Mouse (Mus musculus) megakaryocyte-erythroid progenitor cell, adult 5 weeks (primary cell): ENCODE data around the gene Spint3. TPM values are rescaled to one million over a fixed set of nuclear protein-coding genes. Genes with fewer than 3 reads are reported as not detected.

ENCODE experiments used
- polyA plus RNA-seq: library from polyadenylated mRNA; stranded (reverse); fragments of >175 nt; gene quantifications from 2 replicates; pipeline ENCODE4 v1.2.3, GENCODE M21; 2012

Gene Spint3
- polyA plus RNA-seq, result not detected in 2 replicates

GRCm38 (mm10) chr2:164573359-164573758 lies at the start of gene Spint3:
TSS of gene Spint3 (minus strand) at chr2:164573459.

GRCm38 (mm10) chr2:164613471-164613870 lies 40.2 kb upstream of the Spint3 start, which contains the start of the genes Wfdc6b and Wfdc8:
TSS of gene Wfdc6b (plus strand) at chr2:164613522.
TSS of gene Wfdc8 (minus strand) at chr2:164613626.

GRCm38 (mm10) chr2:164593494-164593893 lies 20.2 kb upstream of the Spint3 start, which contains the start of gene Eppin:
TSS of gene Eppin (minus strand) at chr2:164593594.

GRCm38 (mm10) chr2:164585025-164585725 lies 11.9 kb upstream of the Spint3 start, which contains the start of gene Wfdc6a:
TSS of gene Wfdc6a (minus strand) at chr2:164585447.

GRCm38 (mm10) chr2:164562391-164563188 lies 10.7 kb downstream of the Spint3 start, which contains the start of gene Wfdc2:
TSS of gene Wfdc2 (plus strand) at chr2:164562413.

Other genes starting within 250 kb of the Spint3 start
- not detected in 2 replicates for gene Svs5, start 240.7 kb downstream of the Spint3 start, polyA plus RNA-seq
- gene Slpi, start 184.4 kb downstream of the Spint3 start, polyA plus RNA-seq, result 23.0 and 53.6 TPM in 2 replicates
- not detected in 2 replicates for gene Rbpjl, start 170.3 kb downstream of the Spint3 start, polyA plus RNA-seq
- 0.04 TPM in 1 of 2 replicates, not detected in the other for gene Matn4, start 168.3 kb downstream of the Spint3 start, polyA plus RNA-seq
- gene Sdc4, start 129.6 kb downstream of the Spint3 start, polyA plus RNA-seq, result 2.3 and 2.6 TPM in 2 replicates
- 121 and 142 TPM in 2 replicates for gene Sys1, start 116.5 kb downstream of the Spint3 start, polyA plus RNA-seq
- 1.2 and 2.3 TPM in 2 replicates for gene Gm20458, start 112.5 kb downstream of the Spint3 start, polyA plus RNA-seq
- gene Trp53tg5, start 99.7 kb downstream of the Spint3 start, polyA plus RNA-seq, result not detected in 2 replicates
- gene Dbndd2, start 87.4 kb downstream of the Spint3 start, polyA plus RNA-seq, result 0.61 and 1.8 TPM in 2 replicates
- 231 and 267 TPM in 2 replicates for gene Pigt, start 75.9 kb downstream of the Spint3 start, polyA plus RNA-seq
- 0.11 TPM in 1 of 2 replicates, not detected in the other for gene Wfdc2, start 11.0 kb downstream of the Spint3 start, polyA plus RNA-seq
- gene Wfdc6a, start 12.0 kb upstream of the Spint3 start, polyA plus RNA-seq, result not detected in 2 replicates
- gene Eppin, start 20.1 kb upstream of the Spint3 start, polyA plus RNA-seq, result not detected in 2 replicates
- not detected in 2 replicates for gene Wfdc6b, start 40.1 kb upstream of the Spint3 start, polyA plus RNA-seq
- gene Wfdc8, start 40.2 kb upstream of the Spint3 start, polyA plus RNA-seq, result not detected in 2 replicates
- gene Wfdc16, start 65.3 kb upstream of the Spint3 start, polyA plus RNA-seq, result 0.17 TPM in 1 of 2 replicates, not detected in the other
- not detected in 2 replicates for gene Wfdc10, start 82.6 kb upstream of the Spint3 start, polyA plus RNA-seq
- gene Wfdc9, start 83.1 kb upstream of the Spint3 start, polyA plus RNA-seq, result not detected in 2 replicates
- not detected in 2 replicates for gene Wfdc11, start 100.6 kb upstream of the Spint3 start, polyA plus RNA-seq
- gene Wfdc13, start 111.6 kb upstream of the Spint3 start, polyA plus RNA-seq, result not detected in 2 replicates
- gene Spint4, start 125.0 kb upstream of the Spint3 start, polyA plus RNA-seq, result not detected in 2 replicates
- gene Spint5, start 141.8 kb upstream of the Spint3 start, polyA plus RNA-seq, result not detected in 2 replicates
- gene Wfdc3, start 172.5 kb upstream of the Spint3 start, polyA plus RNA-seq, result not detected in 2 replicates
- 90.1 and 113 TPM in 2 replicates for gene Dnttip1, start 172.5 kb upstream of the Spint3 start, polyA plus RNA-seq
- gene Ube2c, start 196.4 kb upstream of the Spint3 start, polyA plus RNA-seq, result 64.0 and 94.6 TPM in 2 replicates
- gene Tnnc2, start 206.5 kb upstream of the Spint3 start, polyA plus RNA-seq, result not detected in 2 replicates
- 5.4 and 5.6 TPM in 2 replicates for gene Snx21, start 212.4 kb upstream of the Spint3 start, polyA plus RNA-seq
- 62.8 and 69.5 TPM in 2 replicates for gene Acot8, start 231.4 kb upstream of the Spint3 start, polyA plus RNA-seq
- 0.36 and 0.44 TPM in 2 replicates for gene Zswim3, start 231.6 kb upstream of the Spint3 start, polyA plus RNA-seq
- 20.6 and 27.7 TPM in 2 replicates for gene Zswim1, start 249.2 kb upstream of the Spint3 start, polyA plus RNA-seq